34 mouse cellular contexts compared by ENCODE assay signal in the genomic region with DNA sequence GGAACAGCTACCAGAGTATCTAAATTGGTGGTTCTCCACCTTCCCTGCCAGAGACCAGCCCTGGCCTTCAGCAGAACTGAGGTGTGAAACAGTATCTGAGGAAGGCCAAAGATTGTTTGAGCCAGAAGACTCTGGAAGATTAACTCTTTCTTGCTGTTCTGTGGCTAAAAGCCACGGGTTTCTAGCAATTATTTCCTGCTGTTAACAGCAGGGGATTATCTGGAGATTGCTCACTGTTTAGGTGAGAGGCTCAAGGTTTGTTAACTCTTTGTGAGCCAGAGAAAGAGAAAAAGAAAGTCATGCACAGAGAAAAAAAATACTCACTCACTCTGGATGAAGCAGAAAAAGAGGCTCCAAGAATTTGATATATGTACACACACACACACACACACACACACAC.
"Had no signal": no experiment of that assay in that cellular context is flagged by ENCODE, and none has a peak within 500 bp of the region (broad histone marks: within the 10 kb centered on the region; RNA-seq: fewer than 3 reads in every experiment).

No protein-coding gene starts in this region.

- ATAC-seq: hindbrain, embryonic 16.5 days; hindbrain, postnatal 0 days; inflammation-experienced regulatory T-cells, adult 6 months; intestine, embryonic 15.5 days; intestine, embryonic 16.5 days; intestine, postnatal 0 days had no signal

- H3K9me3 ChIP-seq: heart, embryonic 12.5 days; heart, embryonic 15.5 days; hindbrain, embryonic 10.5 days; hindbrain, embryonic 12.5 days; hindbrain, embryonic 13.5 days; hindbrain, embryonic 15.5 days; intestine, embryonic 15.5 days; kidney, embryonic 15.5 days had no signal

- H3K27me3 ChIP-seq: heart, embryonic 12.5 days; heart, embryonic 13.5 days; heart, embryonic 15.5 days; hindbrain, embryonic 12.5 days; hindbrain, embryonic 13.5 days; hindbrain, embryonic 15.5 days; intestine, embryonic 15.5 days; kidney, embryonic 15.5 days had no signal

- H3K36me3 ChIP-seq: heart, embryonic 12.5 days; heart, embryonic 13.5 days; heart, embryonic 15.5 days; hindbrain, embryonic 10.5 days; hindbrain, embryonic 12.5 days; hindbrain, embryonic 13.5 days; hindbrain, embryonic 15.5 days; intestine, embryonic 15.5 days; kidney, embryonic 15.5 days had no signal

- H3K4me3 ChIP-seq: heart, embryonic 12.5 days; heart, embryonic 13.5 days; heart, embryonic 15.5 days; hindbrain, embryonic 10.5 days; hindbrain, embryonic 12.5 days; hindbrain, embryonic 13.5 days; hindbrain, embryonic 15.5 days; intestine, embryonic 15.5 days; kidney, embryonic 15.5 days; layer of hippocampus, adult 2 months; left cerebral cortex, adult 2 months had no signal

- H3K27ac ChIP-seq: heart, embryonic 13.5 days; heart, embryonic 15.5 days; hindbrain, embryonic 10.5 days; hindbrain, embryonic 12.5 days; hindbrain, embryonic 13.5 days; hindbrain, embryonic 14.5 days; hindbrain, embryonic 15.5 days; hindbrain, postnatal 0 days; intestine, embryonic 15.5 days; kidney, embryonic 15.5 days; kidney, postnatal 0 days; layer of hippocampus, adult 2 months; left cerebral cortex, adult 2 months had no signal

- H3K9ac ChIP-seq: heart, embryonic 12.5 days; heart, embryonic 13.5 days; heart, embryonic 15.5 days; hindbrain, embryonic 12.5 days; hindbrain, embryonic 13.5 days; hindbrain, embryonic 14.5 days; hindbrain, embryonic 15.5 days; intestine, embryonic 15.5 days; kidney, embryonic 15.5 days had no signal

- H3K4me1 ChIP-seq: heart, embryonic 12.5 days; heart, embryonic 13.5 days; heart, embryonic 15.5 days; hindbrain, embryonic 10.5 days; hindbrain, embryonic 12.5 days; hindbrain, embryonic 13.5 days; hindbrain, embryonic 15.5 days; intestine, embryonic 15.5 days; kidney, embryonic 15.5 days had no signal

- DNase-seq: heart, postnatal 10 days; heart, postnatal 14 days; heart, postnatal 36 days; heart, postnatal 4 days; kidney, adult 11 months; kidney, adult 18-20 months; kidney, adult 2 months; kidney, adult 8-10 months; kidney, adult 9 months; kidney, postnatal 10 days; kidney, postnatal 14 days; kidney, postnatal 25 days; kidney, postnatal 36 days; kidney, postnatal 4 days; layer of hippocampus, adult 9-11 months; layer of hippocampus, postnatal 36 days had no signal
